Mouse (Mus musculus): ENCODE measurements around the gene Ate1.

GRCm38 (mm10) chr7:130523451-130523850, 3.3 kb upstream of the Ate1 start:
- no peak for TF ChIP-seq GATA1 (IDR thresholded peaks at IDR 0.05; ENCODE audit: low read length)
- TF ChIP-seq TAL1 (IDR thresholded peaks at IDR 0.05; ENCODE audit: low read length), result no peak
